Mouse (Mus musculus) urinary bladder, postnatal 36 days (tissue): ENCODE data around the gene Has3.
"Not testable (repeated sequence)": the region's sequence is repeated elsewhere in the genome, so short reads cannot be mapped to it uniquely, and the experiment has no call there.

ENCODE experiments used
- DNase-seq, 2 experiments: peaks; one replicate each; pipeline ENCODE4 v3.0.0; 2022; ENCODE audit warnings: low spot score in 2 of 2, mixed read lengths in 1 of 2

Gene Has3

DNA sequence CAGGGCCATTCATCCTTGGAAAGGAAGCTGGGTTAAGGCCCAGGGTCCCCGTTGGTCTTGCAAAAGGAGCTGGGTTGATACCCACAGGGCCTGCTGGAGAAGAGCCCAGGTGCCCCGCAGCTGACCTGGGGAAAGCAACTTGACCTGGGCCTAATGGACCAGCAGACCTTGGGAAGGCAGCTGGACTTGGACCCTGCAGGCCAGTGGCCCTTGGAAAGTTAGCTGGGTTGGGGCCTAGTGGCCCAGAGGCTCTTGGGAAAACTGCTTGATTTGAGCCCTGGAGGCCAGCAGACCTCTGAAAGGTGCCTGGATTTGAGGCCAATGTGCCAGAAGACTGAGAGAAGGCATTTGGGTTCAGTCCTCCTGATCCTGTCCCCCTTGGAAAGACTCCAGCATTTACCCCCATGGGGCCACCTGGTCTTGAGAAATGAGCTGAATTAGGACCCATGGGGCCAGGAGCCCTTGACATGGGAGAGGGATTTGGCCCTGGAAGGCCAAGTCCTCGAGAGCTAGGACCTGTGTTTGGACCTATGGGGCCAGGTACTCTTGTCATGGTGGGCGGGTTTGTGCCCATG is 14.9 kb downstream of the Has3 start:
- DNase-seq = not testable (repeated sequence)

- peak; percentile 46 to 76 for DNase-seq
Observed at GRCm38 (mm10) chr8:106887336-106888189, 17.5 kb downstream of the Has3 start.

- no peak for DNase-seq
Observed at GRCm38 (mm10) chr8:106888803-106889202, 18.8 kb downstream of the Has3 start.

GRCm38 (mm10) chr8:106892210-106892805 is 22.3 kb downstream of the Has3 start:
- peak in 1 of 2 experiments; percentile 19 for DNase-seq

DNA sequence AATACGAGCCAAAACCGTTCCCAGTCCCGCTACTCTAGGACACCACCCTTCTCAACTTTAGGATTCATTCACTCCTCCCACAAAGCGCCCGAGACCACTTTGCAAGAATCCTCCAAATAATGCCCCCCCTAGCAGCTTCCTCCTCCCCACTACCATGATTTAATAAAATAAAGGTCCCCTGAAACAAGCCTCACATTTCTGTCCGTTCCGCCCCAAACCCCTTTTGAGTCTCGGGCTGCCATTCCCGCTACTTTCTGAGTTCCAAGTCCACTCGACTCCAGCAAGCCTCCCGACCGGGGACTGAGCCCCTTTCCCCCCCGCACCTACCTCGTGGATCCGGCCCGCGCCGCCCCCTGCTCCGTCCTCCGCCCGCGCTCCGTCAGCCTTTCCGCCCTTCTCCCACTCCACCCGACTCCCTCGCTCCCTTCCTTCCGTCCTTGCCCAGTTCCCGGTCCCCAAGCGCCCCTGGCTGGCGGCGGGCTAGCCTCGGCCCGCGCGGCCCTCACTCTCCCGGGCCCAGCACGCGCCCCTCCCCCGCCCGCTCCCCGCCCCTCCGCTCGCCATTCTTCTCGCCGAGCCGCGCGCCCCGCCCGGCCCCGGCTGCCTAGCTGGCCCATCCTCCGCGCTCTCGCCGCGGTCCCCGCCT is 22.9 kb downstream of the Has3 start:
- peak in 1 of 2 experiments; percentile 28 for DNase-seq

DNA sequence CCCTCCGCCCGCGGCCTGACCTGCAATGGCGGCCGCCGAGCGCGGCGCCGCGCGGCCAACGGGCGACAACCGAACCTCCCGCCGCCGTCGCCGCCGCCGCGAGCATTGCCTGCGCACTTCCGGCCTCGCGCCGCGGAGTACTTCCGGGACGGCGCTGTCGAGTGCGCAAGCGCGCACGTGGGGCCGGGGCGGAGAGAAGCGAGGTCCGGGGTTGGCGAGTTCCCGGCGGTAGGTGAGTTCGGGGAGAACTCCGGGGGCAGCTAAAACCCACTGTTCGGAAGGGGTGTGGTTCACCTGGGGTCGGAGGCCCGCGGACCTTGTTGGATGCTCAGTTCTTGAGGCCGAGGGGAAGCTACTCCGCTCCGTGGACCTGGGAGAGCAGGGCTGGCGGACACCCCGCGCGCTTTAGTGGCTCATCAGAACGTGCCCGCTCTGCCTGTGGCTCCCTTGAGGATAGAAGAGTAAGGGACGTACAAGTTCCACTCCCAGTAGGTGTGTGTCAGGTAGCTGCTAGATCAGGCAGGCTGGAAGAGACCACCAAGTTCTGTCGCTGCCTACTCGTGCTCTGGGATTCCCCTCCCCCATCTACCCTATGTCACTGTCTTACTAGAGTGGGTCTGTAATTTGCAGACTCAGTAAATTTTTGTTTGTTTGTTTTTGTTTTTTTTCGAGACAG is 23.6 kb downstream of the Has3 start, which contains the start of gene Utp4:
Utp4 (plus strand) TSS at position 156 of the 676 bp plus-strand sequence.
- DNase-seq = peak; percentile 79 to 85

DNA sequence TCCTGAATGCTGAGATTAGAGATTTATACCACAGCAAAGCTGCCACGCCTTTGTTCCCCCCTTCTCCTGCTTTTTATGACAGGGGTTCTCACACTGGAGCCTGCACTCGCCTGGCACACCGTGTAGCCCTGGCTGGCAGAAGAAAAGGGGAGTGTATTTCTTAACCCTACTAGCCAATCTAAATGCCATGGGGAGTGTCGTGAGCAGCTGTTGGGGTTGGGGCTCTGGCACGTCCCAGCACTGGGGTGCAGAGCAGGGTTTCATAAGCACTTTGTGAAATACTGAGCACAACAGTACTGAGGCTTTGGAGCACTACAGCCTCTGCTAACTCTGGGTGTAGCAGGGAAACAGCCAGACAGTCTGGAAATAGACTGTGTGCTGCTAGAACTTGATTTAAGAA is 29.4 kb downstream of the Has3 start:
- DNase-seq = peak in 1 of 2 experiments; percentile 30

DNA sequence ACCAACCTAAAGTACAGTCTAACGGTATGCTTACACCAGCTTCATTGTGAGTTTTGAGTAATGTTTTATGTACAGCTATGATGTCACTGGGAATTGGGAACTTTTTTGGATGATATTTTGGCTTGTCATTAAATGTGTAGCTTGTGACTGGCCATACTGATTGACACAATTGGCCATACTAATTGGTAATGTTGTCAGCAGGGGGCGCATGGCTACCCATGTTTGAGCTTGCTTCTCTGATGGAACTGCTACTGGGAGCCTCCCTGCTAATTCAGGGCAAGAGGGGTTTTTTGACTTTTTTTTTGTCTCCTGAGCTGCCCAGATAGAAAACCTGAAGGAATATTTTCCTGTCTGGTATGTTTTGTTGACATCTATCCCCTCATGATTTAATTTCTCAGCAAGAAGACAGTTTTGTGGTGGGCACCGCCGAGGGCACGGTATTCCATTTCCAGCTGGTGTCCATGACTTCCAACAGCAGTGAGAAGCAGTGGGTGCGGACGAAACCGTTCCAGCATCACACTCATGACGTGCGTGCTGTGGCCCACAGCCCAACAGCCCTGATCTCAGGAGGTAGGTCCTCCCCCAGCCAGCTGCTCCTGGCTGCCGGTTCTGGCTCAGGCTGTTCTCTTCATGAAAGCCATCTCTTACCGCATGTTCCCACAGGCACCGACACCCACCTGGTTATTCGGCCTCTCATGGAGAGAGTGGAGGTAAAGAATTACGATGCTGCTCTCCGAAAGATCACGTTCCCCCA is 35.9 kb downstream of the Has3 start:
- peak; percentile 60 to 74 for DNase-seq

DNA sequence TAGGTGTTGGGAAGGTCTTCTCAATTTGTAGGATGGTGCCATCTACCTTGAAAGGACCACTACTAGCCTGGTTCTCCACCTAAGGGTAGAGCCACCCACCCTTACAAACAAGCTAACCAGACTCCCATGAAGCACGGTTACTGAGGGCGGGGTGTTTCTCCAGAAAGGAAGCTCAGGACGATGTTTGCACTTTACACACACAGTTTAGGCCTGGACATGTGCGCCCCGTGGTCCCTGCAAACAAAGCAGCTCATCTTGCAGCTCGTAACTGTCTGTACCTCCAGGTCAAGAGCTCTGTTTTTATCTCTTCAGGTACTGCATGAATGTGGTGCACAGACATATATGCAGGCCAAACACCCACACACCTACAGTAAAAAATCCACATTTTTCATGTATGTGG is 36.6 kb downstream of the Has3 start:
- DNase-seq = no peak

- DNase-seq = no peak
Observed at GRCm38 (mm10) chr8:106907450-106907849, 37.4 kb downstream of the Has3 start.

DNA sequence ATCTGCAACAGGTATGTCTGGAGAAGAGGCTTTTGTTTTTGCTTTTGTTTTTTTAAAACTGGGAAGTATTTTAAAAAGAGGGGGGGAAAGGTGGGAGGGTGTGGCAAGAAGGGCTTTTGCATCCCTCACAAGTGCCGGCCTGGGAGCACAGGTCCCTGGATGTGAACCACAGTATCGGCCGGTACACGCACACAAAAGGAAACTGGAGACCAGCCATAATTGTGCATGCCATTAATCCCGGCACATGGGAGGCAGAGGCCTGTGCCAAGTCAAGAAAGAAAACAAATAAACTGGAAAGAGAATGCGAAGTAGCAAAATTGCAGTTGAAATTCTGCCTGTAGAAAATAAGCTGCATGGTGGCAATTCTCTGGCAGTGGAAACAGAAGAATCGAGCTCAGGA is 38.2 kb downstream of the Has3 start:
- DNase-seq = no peak

GRCm38 (mm10) chr8:106913631-106914030 is 43.6 kb downstream of the Has3 start:
- no peak for DNase-seq

GRCm38 (mm10) chr8:106919721-106920394 is 49.8 kb downstream of the Has3 start:
- DNase-seq = no peak

GRCm38 (mm10) chr8:106920395-106920741 is 50.3 kb downstream of the Has3 start:
- no peak for DNase-seq

- no peak for DNase-seq
Observed at GRCm38 (mm10) chr8:106924057-106924456, 54.0 kb downstream of the Has3 start.

- peak in 1 of 2 experiments; percentile 27 for DNase-seq
Observed at GRCm38 (mm10) chr8:106924904-106925349, 54.9 kb downstream of the Has3 start.

- no peak for DNase-seq
Observed at GRCm38 (mm10) chr8:106925446-106925845, 55.4 kb downstream of the Has3 start.

- DNase-seq = no peak
Observed at GRCm38 (mm10) chr8:106927247-106927646, 57.2 kb downstream of the Has3 start.

GRCm38 (mm10) chr8:106928182-106928581 is 58.1 kb downstream of the Has3 start:
- DNase-seq = not testable (repeated sequence)
